Mouse (Mus musculus): ENCODE measurements at regions not wholly inside any gene's neighbourhood (a gene's known extent, or its start where the extent isn't known, plus 50 kb on each side); places are given as distances from the start of the nearest gene placed in this dataset.

DNA sequence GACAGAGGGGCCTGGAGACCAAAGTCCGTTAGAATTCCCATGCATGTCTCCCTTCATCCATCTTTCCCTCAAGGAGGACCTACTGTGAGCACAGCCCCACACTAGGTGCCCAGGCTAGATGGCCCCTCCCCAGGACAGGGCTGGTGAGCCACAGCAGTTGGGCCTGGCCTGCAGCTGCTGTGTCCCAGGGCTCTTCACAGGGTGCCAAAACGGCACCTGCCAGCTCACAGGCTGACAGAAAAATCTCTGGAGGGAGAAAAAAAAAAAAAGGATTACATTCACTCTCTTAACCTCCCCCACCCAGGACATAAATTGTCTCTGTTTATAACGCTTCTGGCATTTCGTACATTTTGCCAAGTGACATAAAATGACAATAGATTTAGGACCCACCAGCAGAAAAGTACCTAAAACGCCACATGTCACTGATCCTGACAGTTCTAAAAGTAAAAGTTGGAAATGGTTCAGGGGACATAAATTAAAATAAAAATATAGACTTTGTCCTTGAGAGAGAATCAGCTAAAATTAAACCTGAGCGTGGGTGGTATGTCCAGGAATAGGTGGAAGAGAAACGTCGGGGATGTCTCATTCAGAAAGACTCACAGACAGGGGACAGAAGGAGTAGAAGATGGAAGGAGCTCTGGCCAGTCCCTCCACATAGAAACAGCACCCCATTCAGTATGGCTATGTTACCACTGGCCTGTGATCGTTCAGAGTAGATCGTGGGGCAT lies 212.5 kb downstream of the Cryba4 start (continued):
- no peak for TF ChIP-seq KAT2A (conservative IDR thresholded peaks at IDR 0.05; ENCODE audit: low read depth, low read length)

- Histone ChIP-seq H3K79me2 (ENCODE audit: control insufficient read depth, insufficient read depth, low read length, poor library complexity) (no peaks in the 10 kb centered on the region), H3K9ac (ENCODE audit: control insufficient read depth, low read depth, low read length, poor library complexity, severe bottlenecking) (no peak overlapping the region), H3K9me3 (replicated peaks; ENCODE audit: insufficient read depth, low read length) (no peaks in the 10 kb centered on the region), H3K4me3 (ENCODE audit: control insufficient read depth in 1 of 2, insufficient read depth in 1 of 2, low read depth in 2 of 2, low read length in 2 of 2) (no peak overlapping the region), H3K36me3 (ENCODE audit: control insufficient read depth in 1 of 2, insufficient read depth in 2 of 2, low read length in 2 of 2) (no peaks in the 10 kb centered on the region), H3K27me3 (ENCODE audit: control insufficient read depth in 1 of 2, insufficient read depth in 2 of 2, low read length in 2 of 2) (no peaks in the 10 kb centered on the region; a peak in 1 of 4 replicates), H3K4me1 (ENCODE audit: control insufficient read depth in 1 of 2, insufficient read depth in 2 of 2, low read length in 2 of 2) (no peaks in the 10 kb centered on the region), H3K27ac (ENCODE audit: control insufficient read depth, low read depth, low read length) (no peak overlapping the region)
- no peak for DNase-seq (ENCODE audit: low read depth, low spot score)
- TF ChIP-seq EP300 (IDR thresholded peaks at IDR 0.05; ENCODE audit: low read depth in 1 of 2, low read length in 2 of 2) (no peak), ZC3H11A (IDR thresholded peaks at IDR 0.05; ENCODE audit: low read depth, low read length) (no peak), ZKSCAN1 (IDR thresholded peaks at IDR 0.05; ENCODE audit: low read depth, low read length) (no peak), RAD21 (IDR thresholded peaks at IDR 0.05; ENCODE audit: low read depth, low read length) (no peak), NRF1 (IDR thresholded peaks at IDR 0.05; ENCODE audit: insufficient read depth, low read depth, low read length, poor library complexity, severe bottlenecking) (no peak), TCF12 (IDR thresholded peaks at IDR 0.05; ENCODE audit: low read depth, low read length) (no peak), BHLHE40 (IDR thresholded peaks at IDR 0.05; ENCODE audit: borderline replicate concordance, low read depth, low read length) (no peak), SIN3A (IDR thresholded peaks at IDR 0.05; ENCODE audit: low read length) (no peak), USF2 (IDR thresholded peaks at IDR 0.05; ENCODE audit: borderline replicate concordance in 1 of 2, insufficient read depth in 1 of 2, low read depth in 1 of 2, low read length in 2 of 2) (no peak), TBP (IDR thresholded peaks at IDR 0.05; ENCODE audit: low read depth, low read length) (no peak), MEF2A (IDR thresholded peaks at IDR 0.05; ENCODE audit: extremely low read depth, insufficient replicate concordance, low read depth, low read length, poor library complexity, severe bottlenecking) (no peak), NELFE (IDR thresholded peaks at IDR 0.05; ENCODE audit: low read depth, low read length) (no peak), HCFC1 (IDR thresholded peaks at IDR 0.05; ENCODE audit: low read depth, low read length) (no peak), CTCF (IDR thresholded peaks at IDR 0.05 in 2 of 3, conservative IDR thresholded peaks at IDR 0.05 in 1 of 3; ENCODE audit: control insufficient read depth in 1 of 3, insufficient read depth in 1 of 3, low read depth in 2 of 3, low read length in 3 of 3, poor library complexity in 1 of 3, severe bottlenecking in 1 of 3) (no peak), E2F4 (IDR thresholded peaks at IDR 0.05; ENCODE audit: borderline replicate concordance, low read depth, low read length) (no peak), POLR2AphosphoS2 (IDR thresholded peaks at IDR 0.05; ENCODE audit: low read length) (no peak), UBTF (IDR thresholded peaks at IDR 0.05; ENCODE audit: borderline replicate concordance, insufficient read depth, low read depth, low read length) (no peak)
These were observed 211.6 kb downstream of the Cryba4 start for GRCm38 (mm10) chr5:112040678-112041077.
